Mouse (Mus musculus) fat pad, adult 2 months (tissue): Measurements from ENCODE around the gene Rbms3.

ENCODE experiments used
- DNase-seq: peaks from one replicate; pipeline ENCODE4 v3.0.0-alpha.2; 2011; ENCODE audit warnings: low read depth, low spot score; ENCODE audit errors: extremely low read depth

Rbms3 gene

DNA sequence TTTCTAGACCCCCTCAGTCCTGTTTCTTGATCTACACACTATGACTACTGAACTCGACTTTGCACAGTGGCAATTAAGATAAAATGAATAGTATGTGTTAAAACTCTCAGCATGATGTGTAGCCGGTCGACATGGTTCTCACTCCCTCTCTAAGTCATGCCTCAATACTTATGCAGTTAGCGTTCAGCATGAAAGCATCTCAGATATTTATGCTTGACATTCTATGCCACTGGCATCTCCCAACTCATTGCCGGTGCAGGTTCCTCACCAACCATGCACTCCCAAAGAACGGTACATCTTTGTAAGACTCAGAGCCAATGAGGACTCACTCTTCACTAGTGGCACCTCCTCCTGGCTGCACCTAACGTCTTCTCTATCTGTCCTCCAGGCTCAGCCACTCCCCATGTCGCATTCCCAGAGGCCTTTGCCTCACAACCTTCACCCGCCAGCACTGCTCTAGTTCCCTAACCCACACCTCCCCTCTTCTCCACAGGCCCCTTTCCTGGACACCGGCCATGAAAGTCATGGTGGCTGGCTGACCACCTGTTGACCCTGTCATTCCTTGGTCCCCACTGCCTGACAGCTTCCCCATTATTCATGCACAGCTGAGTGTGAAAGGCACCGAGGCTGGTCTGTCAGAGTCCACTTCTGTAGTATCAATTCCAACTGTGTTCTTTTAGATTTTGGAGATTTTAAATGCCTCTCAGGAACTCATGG is 561.9 kb downstream of the Rbms3 start:
- no peak for DNase-seq

DNA sequence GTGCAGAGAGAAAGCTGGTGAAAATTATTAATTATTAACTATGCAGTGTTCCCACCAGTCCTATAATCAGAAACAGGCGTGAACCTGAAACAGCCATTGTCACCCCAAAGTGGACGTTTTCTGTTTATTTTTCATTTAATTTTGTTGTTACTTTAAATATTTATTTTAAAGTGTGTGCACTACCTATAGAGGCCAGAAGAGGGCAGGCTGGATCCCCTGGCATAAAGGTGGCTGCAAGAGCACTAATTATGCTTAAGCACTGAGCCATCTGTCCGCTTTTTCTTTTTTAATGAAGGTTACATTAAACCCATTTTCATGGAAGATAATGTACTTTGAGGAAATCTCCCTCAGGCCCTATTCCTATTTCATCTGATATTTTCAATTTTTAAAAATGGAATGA is 563.2 kb downstream of the Rbms3 start:
- DNase-seq = no peak

DNA sequence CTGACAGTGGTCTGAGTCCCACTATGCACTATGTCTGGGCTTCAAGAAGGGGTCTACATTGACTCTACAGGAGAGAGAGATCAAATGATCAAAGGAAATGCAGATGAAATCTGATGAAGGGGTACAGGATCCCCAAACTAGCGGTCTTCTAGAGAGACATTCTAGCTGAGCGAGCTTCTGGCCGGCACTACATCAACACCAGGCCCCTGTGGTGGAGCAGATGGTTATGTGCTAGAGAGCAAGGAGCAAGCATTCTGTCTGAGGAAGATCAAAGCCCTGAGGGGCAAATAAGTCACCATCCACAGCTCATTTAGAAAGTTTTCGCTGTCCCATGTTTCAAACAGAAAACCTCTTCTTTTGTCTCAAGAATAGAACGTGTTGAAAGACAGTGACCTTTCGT is 564.1 kb downstream of the Rbms3 start:
- no peak for DNase-seq

- no peak for DNase-seq
Observed at GRCm38 (mm10) chr9:117059586-117059985, 570.1 kb downstream of the Rbms3 start.

- DNase-seq = no peak
Observed at GRCm38 (mm10) chr9:117059135-117059534, 570.6 kb downstream of the Rbms3 start.

DNA sequence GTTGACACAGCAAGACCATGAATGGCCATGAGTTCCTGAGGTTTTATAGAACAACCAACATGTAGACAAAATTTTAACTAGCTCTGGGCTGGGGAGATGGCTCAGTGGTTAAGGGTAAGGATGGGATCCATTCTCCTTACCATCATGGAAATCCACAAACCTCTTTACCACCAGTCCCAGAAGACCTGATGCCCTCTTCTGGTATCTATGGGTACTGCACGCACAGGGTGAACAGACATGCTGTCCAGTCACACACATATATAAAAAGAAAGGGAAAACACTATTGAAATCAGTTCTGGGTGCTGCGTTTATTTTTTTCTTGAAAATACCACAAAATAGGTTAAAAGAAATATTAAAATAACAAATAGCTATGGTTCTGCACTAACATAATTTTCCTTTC is 577.8 kb downstream of the Rbms3 start:
- DNase-seq = no peak

DNA sequence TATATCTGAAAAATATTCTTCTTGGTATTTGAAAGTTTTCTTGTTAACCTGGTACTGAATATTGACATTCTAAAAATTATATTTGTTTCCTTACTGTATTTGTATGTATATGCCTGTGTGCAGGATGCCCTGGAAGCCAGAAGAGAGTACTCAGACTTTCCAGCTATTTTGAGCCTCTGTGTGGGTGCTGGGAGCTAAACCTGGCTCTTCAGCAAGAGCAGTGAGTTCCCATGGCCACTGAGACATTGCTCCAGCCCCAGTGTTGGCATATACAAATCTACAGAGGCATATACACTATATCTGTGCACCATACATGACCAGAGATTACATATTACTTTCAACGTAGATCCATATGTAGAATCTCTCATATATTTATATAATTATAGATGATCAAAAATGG is 581.1 kb downstream of the Rbms3 start:
- DNase-seq = no peak

DNA sequence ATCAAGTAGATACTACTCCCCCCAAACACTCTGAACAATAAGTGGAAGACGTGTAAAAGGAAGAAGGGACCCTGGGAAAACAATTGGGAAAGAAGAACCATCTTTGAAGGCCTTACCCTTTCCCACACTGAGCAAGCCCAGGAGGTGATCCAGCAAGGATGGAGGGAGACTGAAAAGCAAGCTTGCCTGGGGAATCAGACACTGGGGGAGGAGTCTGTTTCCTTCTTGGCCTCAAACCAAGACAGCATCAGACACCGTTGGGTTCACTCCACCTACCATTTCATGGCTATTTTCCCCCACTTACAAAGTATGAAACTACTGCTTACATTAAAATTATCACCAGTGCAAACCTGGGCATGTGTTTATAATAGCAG is 587.7 kb downstream of the Rbms3 start:
- DNase-seq = no peak

GRCm38 (mm10) chr9:117041291-117041992 is 588.3 kb downstream of the Rbms3 start:
- no peak for DNase-seq

- DNase-seq = no peak
Observed at GRCm38 (mm10) chr9:117039941-117040453, 589.7 kb downstream of the Rbms3 start.

GRCm38 (mm10) chr9:117032690-117033089 is 597.0 kb downstream of the Rbms3 start:
- no peak for DNase-seq

- no peak for DNase-seq
Observed at GRCm38 (mm10) chr9:117031237-117031636, 598.5 kb downstream of the Rbms3 start.

DNA sequence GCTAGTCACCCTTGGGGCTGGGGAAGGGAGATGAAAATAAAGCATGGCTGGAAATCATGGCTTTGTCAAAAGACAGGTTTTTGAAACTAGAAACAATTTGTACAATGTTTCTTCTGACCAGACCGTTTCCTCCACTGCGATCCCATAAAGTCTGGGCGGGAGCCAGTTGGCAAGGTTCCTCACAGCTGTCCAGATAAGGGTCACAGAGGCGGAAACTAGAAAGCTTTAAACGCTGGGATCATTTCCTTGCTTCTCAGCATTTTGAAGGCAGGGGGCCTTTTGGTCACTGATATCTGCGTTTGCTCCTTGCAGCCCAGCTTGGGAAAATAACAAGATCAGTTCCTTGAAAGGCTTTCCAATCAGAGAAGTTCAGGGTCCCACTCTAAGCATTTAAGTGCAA is 598.9 kb downstream of the Rbms3 start:
- DNase-seq = no peak

GRCm38 (mm10) chr9:117029953-117030352 is 599.8 kb downstream of the Rbms3 start:
- DNase-seq = no peak

DNA sequence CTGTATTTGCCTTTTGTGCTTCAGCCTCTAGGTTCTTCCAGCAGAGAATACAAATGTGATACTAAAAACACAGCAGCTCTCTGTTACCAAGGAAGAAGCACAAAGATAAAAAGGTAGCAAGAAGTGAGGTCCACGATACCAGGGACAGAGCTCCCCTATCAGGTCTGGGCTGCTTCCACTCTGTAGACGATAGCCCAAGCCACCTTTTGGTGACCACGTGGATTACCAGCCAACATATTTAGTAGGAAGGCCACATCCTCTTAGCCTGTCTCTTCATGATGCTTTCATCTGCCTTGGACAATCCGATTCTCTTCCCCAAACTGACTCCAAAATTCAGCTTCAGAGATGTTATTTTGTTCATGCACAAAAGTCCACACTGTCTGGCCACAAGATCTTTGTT is 601.1 kb downstream of the Rbms3 start:
- DNase-seq = no peak

DNA sequence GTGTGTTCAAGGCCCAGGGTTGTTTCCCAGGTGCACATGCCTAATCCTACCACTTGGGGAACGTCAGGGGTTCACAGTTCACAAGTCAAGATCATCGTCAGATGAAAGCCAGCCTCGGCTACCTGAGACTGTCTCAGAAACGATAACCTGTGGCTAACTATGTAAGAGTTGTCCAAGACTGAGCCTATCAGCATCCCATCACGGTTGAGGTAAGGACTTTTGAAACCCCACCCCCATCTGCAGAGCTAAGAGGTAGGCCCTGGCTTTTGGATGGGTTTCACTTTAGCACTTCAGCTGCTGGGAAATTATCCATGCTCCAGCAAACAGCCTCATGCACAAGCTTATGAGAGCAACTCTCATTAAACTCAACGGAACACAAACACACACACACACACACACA is 607.6 kb downstream of the Rbms3 start:
- no peak for DNase-seq

GRCm38 (mm10) chr9:117021506-117021905 is 608.2 kb downstream of the Rbms3 start:
- DNase-seq = no peak

GRCm38 (mm10) chr9:117020216-117020615 is 609.5 kb downstream of the Rbms3 start:
- no peak for DNase-seq

GRCm38 (mm10) chr9:117018741-117019163 is 611.0 kb downstream of the Rbms3 start:
- no peak for DNase-seq

DNA sequence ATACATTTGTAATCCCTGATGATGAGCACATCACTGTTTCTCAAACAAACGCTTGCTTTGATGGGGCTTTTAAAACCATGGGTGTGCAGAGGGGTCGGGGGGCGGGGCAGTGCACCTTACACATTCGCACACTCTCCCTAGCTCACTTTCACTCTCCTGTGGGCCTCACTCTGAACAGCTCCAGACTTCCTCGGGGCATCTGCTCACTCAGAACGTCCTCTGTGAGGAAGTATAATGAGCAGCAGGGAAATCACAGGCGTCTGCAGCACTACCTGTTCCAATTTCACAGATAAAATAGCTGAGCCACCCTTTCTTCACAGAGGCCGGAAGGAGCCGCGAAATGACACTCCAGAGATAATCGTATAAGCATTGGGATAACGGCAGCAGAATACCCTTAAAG is 611.4 kb downstream of the Rbms3 start:
- DNase-seq = no peak

DNA sequence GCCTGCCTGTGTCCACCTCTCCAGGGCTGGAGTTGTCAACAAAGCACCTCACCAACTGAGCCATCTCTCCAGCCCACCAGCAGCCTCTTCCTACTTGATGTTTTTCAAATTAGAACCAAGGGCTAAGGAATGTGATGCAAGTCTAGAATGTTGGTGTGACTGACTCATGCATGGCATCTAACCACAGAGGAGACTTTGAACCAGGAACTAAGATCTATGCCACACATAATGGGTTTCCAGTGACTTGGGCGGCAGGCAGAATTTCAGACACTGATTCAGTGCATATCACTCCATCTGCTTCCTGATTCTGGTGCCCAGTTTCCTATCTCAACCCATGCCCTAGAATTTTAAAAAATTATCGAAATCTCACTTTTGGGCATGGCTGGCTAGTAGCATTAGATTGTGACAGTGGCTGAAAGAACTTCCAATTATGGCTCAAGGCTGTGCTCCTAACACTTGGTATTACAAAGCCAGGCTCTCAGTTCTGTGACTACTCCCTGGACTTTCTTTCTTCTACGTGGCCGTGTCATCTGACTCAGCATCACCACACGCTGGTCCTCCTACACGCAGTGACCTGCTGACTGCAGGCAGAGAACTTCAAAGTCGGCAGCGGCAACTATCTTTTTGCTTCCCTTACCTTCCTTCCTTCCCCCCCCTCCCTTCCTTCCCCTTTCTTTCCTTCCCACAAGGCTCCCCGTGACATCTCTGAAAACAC is 613.0 kb downstream of the Rbms3 start:
- DNase-seq = no peak

DNA sequence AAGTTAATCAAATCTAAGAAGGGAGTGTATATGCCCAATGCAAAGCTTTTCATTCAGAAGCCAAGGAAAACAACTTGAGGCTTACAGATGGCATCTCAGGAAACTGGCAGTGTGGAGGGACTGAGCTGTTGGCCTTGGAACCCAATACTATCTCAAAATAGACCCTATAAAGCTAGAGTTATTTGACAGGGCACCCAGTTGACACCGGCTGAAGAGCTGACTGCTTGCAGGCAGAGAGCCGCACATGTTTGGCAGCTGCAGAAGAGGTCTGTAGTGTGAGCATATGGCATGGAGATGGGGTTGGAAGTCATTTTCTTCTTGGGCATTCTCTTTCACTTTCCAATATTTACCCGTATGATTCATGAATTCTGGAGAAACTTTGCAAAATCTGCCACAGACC is 616.3 kb downstream of the Rbms3 start:
- DNase-seq = no peak
